Mouse (Mus musculus): ENCODE results near the gene Dner.

GRCm38 (mm10) chr1:84402154-84402553 lies 293.9 kb downstream of the Dner start:
- TF ChIP-seq CTCF (IDR thresholded peaks at IDR 0.05; ENCODE audit: low read depth) (no peak), EP300 (IDR thresholded peaks at IDR 0.05; ENCODE audit: low read depth) (no peak)
